Mouse (Mus musculus) layer of hippocampus, adult 18-20 months (tissue): ENCODE measurements around the gene Srrt. TPM values are rescaled to one million over a fixed set of nuclear protein-coding genes. Genes with fewer than 3 reads are reported as not detected.
"Not testable (repeated sequence)": the region's sequence is repeated elsewhere in the genome, so short reads cannot be mapped to it uniquely, and the experiment has no call there.

ENCODE experiments used
- DNase-seq, 2 experiments: peaks; one replicate each; pipeline ENCODE4 v3.0.0; 2022; ENCODE audit warnings: low spot score in 2 of 2
- total RNA-seq, 2 experiments: library from RNA; stranded (reverse); gene quantifications; 2 replicates each; pipeline ENCODE4 v1.2.3; 2021

Gene Srrt
- total RNA-seq, 2 experiments from 2014 or later: 202 to 234 TPM

DNA sequence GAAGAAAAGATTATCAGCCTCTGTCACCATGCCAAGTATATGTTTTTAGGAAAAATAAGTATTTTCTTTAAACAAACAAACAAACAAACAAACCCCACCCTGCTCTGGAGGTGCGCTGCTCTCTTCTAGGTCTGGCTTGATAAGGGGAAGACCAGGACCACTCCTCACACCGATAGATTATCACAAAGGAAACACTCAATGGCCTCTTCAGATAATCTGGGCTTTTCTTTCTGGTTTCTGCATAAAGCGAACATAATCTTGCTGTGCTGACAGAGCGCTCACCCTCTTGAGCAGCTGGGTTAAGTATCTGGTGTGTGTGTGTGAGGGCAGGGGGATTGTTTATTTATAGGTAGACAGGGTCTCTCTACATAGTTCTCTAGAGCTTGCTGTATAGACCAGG lies 3.9 kb downstream of the Srrt start:
- DNase-seq: no peak

GRCm38 (mm10) chr5:137301253-137301652 lies 6.2 kb downstream of the Srrt start:
- DNase-seq: no peak

- DNase-seq: no peak
Observed at GRCm38 (mm10) chr5:137299240-137299639, 8.2 kb downstream of the Srrt start.

GRCm38 (mm10) chr5:137297126-137297525 lies 10.3 kb downstream of the Srrt start:
- DNase-seq: no peak

DNA sequence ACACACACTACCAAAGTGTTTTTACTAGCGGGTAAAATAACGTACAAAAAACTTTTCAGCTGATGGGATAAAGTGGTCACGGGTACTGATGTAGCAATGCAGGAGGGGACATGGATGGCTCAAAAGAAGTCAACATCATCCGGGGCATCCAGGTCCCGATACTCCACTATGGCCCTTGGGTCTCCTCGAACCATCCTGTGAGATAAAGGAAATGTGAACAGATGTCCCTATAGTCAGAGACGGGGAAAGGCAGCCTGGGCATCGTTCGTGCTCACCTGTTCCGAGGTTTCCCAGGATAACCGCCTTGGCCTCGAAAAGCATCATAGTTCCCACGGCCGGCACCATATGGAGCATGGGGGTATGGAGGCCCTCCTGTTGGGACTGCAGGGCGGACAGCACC lies 11.8 kb downstream of the Srrt start:
- DNase-seq: no peak

GRCm38 (mm10) chr5:137295296-137295695 lies 12.2 kb downstream of the Srrt start:
- no peak for DNase-seq

DNA sequence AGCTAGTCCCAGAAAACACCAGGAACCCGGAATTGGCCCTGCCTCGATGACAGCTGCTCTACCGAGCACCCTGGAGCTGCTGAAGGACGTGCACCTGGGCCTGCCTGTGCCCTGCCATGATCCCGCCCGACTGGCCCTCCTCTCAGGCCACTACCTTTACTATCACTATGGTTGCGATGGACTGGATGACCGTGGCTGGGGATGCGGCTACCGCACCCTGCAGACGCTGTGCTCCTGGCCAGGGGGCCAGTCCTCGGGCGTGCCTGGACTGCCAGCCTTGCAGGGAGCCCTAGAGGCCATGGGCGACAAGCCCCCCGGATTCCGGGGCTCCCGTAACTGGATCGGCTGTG lies 12.8 kb downstream of the Srrt start:
- DNase-seq: no peak

GRCm38 (mm10) chr5:137293839-137294743 lies 13.4 kb downstream of the Srrt start, which contains the start of gene Ufsp1:
Ufsp1 (plus strand) TSS chr5:137294629.
- peak; percentile 95 to 98 for DNase-seq

GRCm38 (mm10) chr5:137293282-137293681 lies 14.2 kb downstream of the Srrt start:
- DNase-seq: peak; percentile 72

- DNase-seq: no peak
Observed at GRCm38 (mm10) chr5:137291381-137291926, 16.0 kb downstream of the Srrt start.

DNA sequence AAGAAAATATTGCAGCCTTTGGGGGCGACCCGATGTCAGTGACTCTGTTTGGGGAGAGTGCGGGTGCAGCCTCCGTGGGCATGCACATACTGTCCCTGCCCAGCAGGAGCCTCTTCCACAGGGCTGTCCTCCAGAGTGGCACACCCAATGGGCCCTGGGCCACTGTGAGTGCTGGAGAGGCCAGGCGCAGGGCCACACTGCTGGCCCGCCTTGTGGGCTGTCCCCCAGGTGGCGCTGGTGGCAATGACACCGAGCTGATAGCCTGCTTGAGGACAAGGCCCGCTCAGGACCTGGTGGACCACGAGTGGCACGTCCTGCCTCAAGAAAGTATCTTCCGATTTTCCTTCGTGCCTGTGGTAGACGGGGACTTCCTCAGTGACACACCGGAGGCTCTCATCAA lies 16.8 kb downstream of the Srrt start:
- no peak for DNase-seq

- DNase-seq: no peak
Observed at GRCm38 (mm10) chr5:137289591-137290365, 17.7 kb downstream of the Srrt start.

GRCm38 (mm10) chr5:137288999-137289470 lies 18.4 kb downstream of the Srrt start:
- peak in 1 of 2 experiments; percentile 64 for DNase-seq

- peak; percentile 49 to 61 for DNase-seq
Observed at GRCm38 (mm10) chr5:137287953-137288743, 19.3 kb downstream of the Srrt start.

- DNase-seq: peak; percentile 60 to 82
Observed at GRCm38 (mm10) chr5:137287032-137287952, 20.2 kb downstream of the Srrt start, which contains the start of gene Ache. Ache (plus strand) TSS chr5:137287519.

DNA sequence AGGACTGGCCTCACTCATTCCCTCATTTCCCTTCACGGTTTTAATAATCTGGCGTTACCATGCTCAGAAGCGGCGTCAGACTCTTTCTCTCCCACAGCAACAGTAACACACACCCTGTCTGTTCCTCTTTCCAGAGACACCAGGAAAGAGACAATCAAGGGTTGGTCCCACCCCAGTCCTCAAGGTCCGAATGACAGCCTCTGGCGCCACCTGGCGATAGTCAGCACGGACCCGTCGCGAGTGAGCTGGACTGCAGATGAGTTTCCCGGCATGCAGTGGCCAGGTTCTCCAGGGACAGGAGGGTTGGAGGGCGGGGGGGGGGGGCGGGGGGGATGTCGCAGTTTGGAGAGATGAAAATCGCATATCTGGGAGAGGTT lies 20.8 kb downstream of the Srrt start:
- DNase-seq: peak; percentile 85 to 94

GRCm38 (mm10) chr5:137285986-137286385 lies 21.5 kb downstream of the Srrt start:
- DNase-seq: no peak

GRCm38 (mm10) chr5:137285045-137285444 lies 22.4 kb downstream of the Srrt start:
- no peak for DNase-seq

GRCm38 (mm10) chr5:137284411-137284810 lies 23.1 kb downstream of the Srrt start:
- not testable (repeated sequence) for DNase-seq
